Mouse (Mus musculus): ENCODE data around the gene C130050O18Rik. TPM values are rescaled to one million over a fixed set of nuclear protein-coding genes. Genes with fewer than 3 reads are reported as not detected.

Gene C130050O18Rik
- 0.26 TPM for polyA plus RNA-seq (2017; shearing (Covaris generic))

DNA sequence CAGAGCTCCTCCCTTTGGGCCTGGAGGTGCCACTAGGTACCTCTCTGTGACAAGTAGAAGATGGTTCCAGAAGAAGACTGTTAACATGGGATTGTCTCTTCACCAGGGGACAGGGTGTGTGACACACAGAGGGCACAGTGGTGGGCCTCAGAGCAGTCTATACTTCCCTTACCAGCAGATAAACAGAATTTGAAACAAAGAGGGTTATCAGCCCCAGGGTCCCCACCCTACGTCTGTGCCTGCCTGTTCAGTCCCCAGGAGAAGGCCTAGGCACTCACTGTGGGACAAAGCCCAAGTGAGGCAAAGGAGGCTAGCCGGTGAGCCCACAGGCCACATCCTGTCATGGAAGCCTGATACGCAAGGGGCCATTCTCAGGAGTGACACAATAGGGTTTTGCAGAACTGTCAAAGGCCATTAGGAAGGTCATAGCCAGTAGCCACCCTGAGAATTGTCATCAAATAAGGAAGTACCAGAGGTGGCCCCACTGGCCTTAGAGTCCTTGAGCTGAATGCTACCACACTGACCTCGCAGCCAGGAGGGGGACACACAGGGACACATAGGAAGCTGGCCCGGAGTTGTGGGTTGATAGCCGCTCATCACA lies at the start of gene C130050O18Rik:
C130050O18Rik (plus strand) TSS at position 480 of the 601 bp plus-strand sequence.

DNA sequence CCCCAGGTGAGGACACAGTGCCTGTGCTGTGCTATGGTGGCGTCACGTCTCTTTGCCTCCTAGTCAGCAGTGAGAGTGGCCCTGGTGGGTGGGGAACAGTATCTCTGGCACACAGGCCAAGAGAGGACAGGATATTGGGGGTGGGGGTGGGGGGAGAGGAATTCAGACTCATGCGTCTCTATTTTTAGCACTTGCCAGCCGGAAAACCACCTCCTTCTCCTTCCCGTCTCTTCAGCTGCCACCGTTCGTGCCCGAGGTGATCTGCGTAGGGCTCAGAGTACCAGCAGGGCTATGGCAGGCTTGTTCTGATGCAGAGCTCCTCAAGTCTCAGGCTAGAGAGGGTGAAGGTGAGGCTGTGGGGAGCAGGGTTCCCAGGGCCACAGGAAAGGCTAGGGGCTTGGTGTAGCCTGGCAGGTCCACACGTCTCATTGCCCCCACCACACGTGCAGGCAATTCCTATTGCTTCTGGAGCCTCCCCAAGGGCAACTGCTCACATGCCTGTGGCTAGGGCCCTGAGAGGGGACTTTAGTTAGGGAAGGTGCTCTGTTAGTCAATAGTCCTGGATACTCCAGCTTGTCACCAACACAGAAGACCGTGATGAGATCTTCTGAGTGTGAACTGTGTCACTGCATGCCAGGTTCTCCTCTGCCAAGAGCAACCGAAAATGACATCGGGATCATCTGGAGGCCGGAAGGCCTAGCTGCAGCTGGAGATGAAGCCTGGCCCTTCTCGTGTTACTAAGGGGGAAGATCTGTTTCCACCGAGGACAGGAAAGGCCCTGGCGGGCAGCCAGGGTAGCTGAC lies 27.4 kb upstream of the C130050O18Rik start, which contains the start of gene Gpr146:
Gpr146 (plus strand) TSS at position 230 of the 803 bp plus-strand sequence.

DNA sequence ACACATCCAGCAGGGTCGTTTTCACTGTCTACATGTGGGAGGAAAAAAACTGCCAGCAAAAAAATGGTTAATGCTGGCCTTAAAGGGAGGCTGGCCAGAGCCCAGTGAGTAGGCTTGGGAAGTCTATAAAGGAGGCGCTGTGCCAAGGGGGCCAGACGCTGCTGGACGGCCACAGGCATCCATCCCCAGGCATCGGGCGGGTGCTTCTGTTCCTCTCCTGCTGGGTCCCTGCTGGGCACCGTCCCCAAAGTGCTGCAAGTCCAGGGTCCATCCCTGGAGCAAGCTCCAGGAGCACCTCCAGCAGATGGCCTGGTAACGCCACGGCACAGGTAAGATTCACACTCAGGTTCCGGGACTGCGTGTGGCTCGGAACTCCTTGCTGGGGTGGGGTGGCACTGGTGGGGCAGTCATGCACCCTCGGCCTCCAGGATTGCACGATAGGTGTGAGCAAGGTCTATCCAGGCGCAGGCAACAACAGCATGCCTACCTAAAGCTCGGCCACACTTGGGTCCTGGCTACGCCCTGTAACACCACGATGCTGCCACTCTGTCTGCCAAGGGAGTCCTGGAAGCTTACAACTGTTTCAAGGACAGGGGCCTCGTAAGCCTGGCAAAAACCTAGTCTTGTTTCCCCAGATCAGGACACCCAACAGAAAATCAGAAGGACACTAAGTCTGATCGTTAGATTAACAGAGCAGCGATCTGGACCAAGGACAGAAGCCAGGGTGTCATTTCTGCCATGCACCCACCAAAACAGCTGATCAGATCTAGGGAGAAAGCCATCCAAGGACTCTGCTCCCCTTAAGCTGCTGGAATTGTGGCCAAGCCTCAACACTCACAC lies 18.2 kb downstream of the C130050O18Rik start, which contains the start of gene Gper1:
Gper1 (plus strand) TSS at position 126 of the 840 bp plus-strand sequence.

DNA sequence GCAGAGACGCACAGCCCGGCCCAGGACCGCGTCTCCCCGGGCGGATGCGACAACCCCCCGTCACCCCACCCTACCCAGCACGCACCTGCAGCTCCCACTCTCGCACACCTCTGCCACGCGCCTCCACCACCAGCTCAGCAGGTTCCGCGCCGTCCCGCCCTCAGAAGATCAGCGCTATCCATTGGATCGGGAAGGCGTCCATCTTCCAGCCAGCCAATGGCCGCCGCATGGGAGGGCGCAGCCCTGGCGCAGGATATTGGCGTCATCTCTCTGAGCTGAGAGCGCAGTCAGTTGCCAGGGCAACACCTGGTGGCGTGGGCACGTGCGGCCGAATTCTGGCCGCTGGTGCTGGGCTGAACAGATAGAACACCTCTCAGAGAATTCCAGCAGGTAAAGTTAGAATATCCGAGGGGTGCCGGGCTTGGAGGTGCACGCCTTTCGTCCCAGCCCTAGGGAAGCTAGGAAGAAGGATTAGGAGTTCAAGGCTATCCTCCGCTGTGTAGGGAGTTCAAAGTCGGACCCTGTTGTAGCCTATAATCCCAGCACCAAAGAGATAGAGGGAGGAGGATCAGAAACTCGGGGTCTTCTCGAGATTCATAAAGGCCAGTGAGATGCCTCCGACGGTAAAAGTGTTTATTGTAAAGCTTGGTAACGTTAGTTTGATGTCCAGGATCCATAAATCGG lies 55.4 kb downstream of the C130050O18Rik start, which contains the start of gene 3110082I17Rik:
3110082I17Rik (minus strand) TSS at position 144 of the 684 bp plus-strand sequence.

Other genes with a start within 250 kb of the C130050O18Rik start
- 60.8 TPM for gene Sun1, start 204.6 kb upstream of the C130050O18Rik start, polyA plus RNA-seq (2017; shearing (Covaris generic))
- 10.5 TPM for gene Get4, start 153.0 kb upstream of the C130050O18Rik start, polyA plus RNA-seq (2017; shearing (Covaris generic))
- gene Adap1, start 79.7 kb upstream of the C130050O18Rik start, polyA plus RNA-seq (2017; shearing (Covaris generic)): 1.7 TPM
- gene Cox19, start 53.9 kb upstream of the C130050O18Rik start, polyA plus RNA-seq (2017; shearing (Covaris generic)): 49.7 TPM
- gene Cyp2w1, start 52.7 kb upstream of the C130050O18Rik start, polyA plus RNA-seq (2017; shearing (Covaris generic)): not detected
- gene Gpr146, start 27.6 kb upstream of the C130050O18Rik start, polyA plus RNA-seq (2017; shearing (Covaris generic)): 9.7 TPM
- gene Gper1, start 17.9 kb downstream of the C130050O18Rik start, polyA plus RNA-seq (2017; shearing (Covaris generic)): not detected
- gene 3110082I17Rik, start 55.2 kb downstream of the C130050O18Rik start, polyA plus RNA-seq (2017; shearing (Covaris generic)): 9.1 TPM
- gene Zfand2a, start 79.3 kb downstream of the C130050O18Rik start, polyA plus RNA-seq (2017; shearing (Covaris generic)): 19.7 TPM
- gene Uncx, start 138.2 kb downstream of the C130050O18Rik start, polyA plus RNA-seq (2017; shearing (Covaris generic)): not detected